In genomic region chr15:80054034-80054710, GRCm38 (mm10) we compare ENCODE assay signal across 8 mouse cellular contexts. TPM values are rescaled to one million over a fixed set of nuclear protein-coding genes. Genes with fewer than 3 reads are reported as not detected.
DNase-seq lines count a peak whose midpoint lies in the region; ATAC-seq and TF ChIP-seq lines count a peak whose summit lies in the region.

No protein-coding gene starts in this region.

- no peak overlapping the region for H3K9ac ChIP-seq in liver, embryonic 14.5 days (replicated peaks)

- no peak for TF ChIP-seq POLR2A in cerebellum, adult 2 months (IDR thresholded peaks at IDR 0.05; ENCODE audit: borderline replicate concordance, insufficient read depth, low read length)

- no peak overlapping the region for H3K4me3 ChIP-seq in liver, embryonic 14.5 days (ENCODE audit: insufficient read depth in 1 of 2, low read depth in 2 of 2, low read length in 2 of 2)
- no peak overlapping the region for H3K4me3 ChIP-seq in cerebellum, adult 2 months (replicated peaks; ENCODE audit: insufficient read depth, low read depth, low read length)

- H3K4me1 ChIP-seq in liver, embryonic 14.5 days (replicated peaks; ENCODE audit: control insufficient read depth in 2 of 2, insufficient read depth in 2 of 2, low read length in 1 of 2): peaks cover 2 to 3% of the 10 kb centered on the region in 2 experiments; a peak in 2 of 4 replicates
- H3K4me1 ChIP-seq in cerebellum, adult 2 months (ENCODE audit: control insufficient read depth, insufficient read depth, low read length): no peaks in the 10 kb centered on the region

- ATAC-seq in liver, embryonic 14.5 days (ENCODE audit: insufficient read depth): peak; percentile 64

- DNase-seq in ovary, postnatal 36 days (ENCODE audit: low spot score): peak; percentile 51
- DNase-seq in ovary, postnatal 10 days (ENCODE audit: low spot score): no peak
- DNase-seq in heart, adult 18-20 months: peak; percentile 63 to 83
- no peak for DNase-seq in liver, embryonic 14.5 days (ENCODE audit: low read depth in 3 of 3, low spot score in 3 of 3)
- DNase-seq in frontal cortex, postnatal 25 days (ENCODE audit: low spot score in 2 of 2): no peak
- DNase-seq in Muller cell, postnatal 12 days (ENCODE audit: inconsistent ontology term): no peak
- DNase-seq in spleen, adult 18-20 months: no peak
- DNase-seq in cerebellum, adult 2 months: no peak

- no peak overlapping the region for H3K27ac ChIP-seq in liver, embryonic 14.5 days
- no peak overlapping the region for H3K27ac ChIP-seq in cerebellum, adult 2 months (ENCODE audit: insufficient read depth, low read length)

- H3K9me3 ChIP-seq in liver, embryonic 14.5 days (ENCODE audit: control insufficient read depth, low read length): no peaks in the 10 kb centered on the region

- H3K27me3 ChIP-seq in liver, embryonic 14.5 days (ENCODE audit: control insufficient read depth, insufficient read depth, low read length): no peaks in the 10 kb centered on the region
- no peaks in the 10 kb centered on the region for H3K27me3 ChIP-seq in cerebellum, adult 2 months (ENCODE audit: control insufficient read depth, insufficient read depth, low read length)

- TF ChIP-seq CTCF in liver, embryonic 14.5 days (IDR thresholded peaks at IDR 0.05; ENCODE audit: low read depth): no peak
- TF ChIP-seq CTCF in cerebellum, adult 2 months (IDR thresholded peaks at IDR 0.05; ENCODE audit: borderline replicate concordance, insufficient read depth, low read depth, low read length): no peak

- WGBS in liver, embryonic 14.5 days (ENCODE audit: insufficient replicate concordance): 40% methylated on average over 7 of the region's 7 CpGs
- 83% methylated on average over 7 of the region's 7 CpGs for WGBS in cerebellum, adult 2 months

- H3K4me2 ChIP-seq in liver, embryonic 14.5 days (ENCODE audit: low read depth): no peak overlapping the region

- H3K36me3 ChIP-seq in liver, embryonic 14.5 days (replicated peaks; ENCODE audit: control insufficient read depth, insufficient read depth, low read depth): no peaks in the 10 kb centered on the region

- TF ChIP-seq EP300 in liver, embryonic 14.5 days (IDR thresholded peaks at IDR 0.05; ENCODE audit: low read depth): no peak

RNA-seq across cellular contexts. Expression of gene Syngr1, which starts 37.0 kb away (rescaled TPM):
- total RNA-seq in heart, adult 18-20 months (2021): 100 to 1,000 TPM in 1 of 2 experiments, 10 to 100 TPM in 1; 80.2 to 107 TPM
- 10.4 and 12.0 TPM in 2 replicates for polyA plus RNA-seq in liver, embryonic 14.5 days (2012; rRNA removed)
- 14.4 and 17.3 TPM in 2 replicates for polyA plus RNA-seq in liver, embryonic 14.5 days (2014; fragmentation: Nextera tagmentation; extraction: Ambion mirVana)
- polyA plus RNA-seq in cerebellum, adult 2 months (2012; rRNA removed): 448 and 455 TPM in 2 replicates

RNA-seq across cellular contexts. Expression of gene Rpl3, which starts 37.5 kb away (rescaled TPM):
- total RNA-seq in heart, adult 18-20 months (2021): 100 to 1,000 TPM; 163 to 184 TPM
- 530 and 765 TPM in 2 replicates for polyA plus RNA-seq in liver, embryonic 14.5 days (2012; rRNA removed)
- polyA plus RNA-seq in liver, embryonic 14.5 days (2014; fragmentation: Nextera tagmentation; extraction: Ambion mirVana): 774 and 804 TPM in 2 replicates
- 678 and 692 TPM in 2 replicates for polyA plus RNA-seq in cerebellum, adult 2 months (2012; rRNA removed)

RNA-seq across cellular contexts. Expression of gene Pdgfb, which starts 39.4 kb away (rescaled TPM):
- total RNA-seq in heart, adult 18-20 months (2021): 10 to 100 TPM; 23.1 to 29.3 TPM
- polyA plus RNA-seq in liver, embryonic 14.5 days (2012; rRNA removed): 1.5 and 1.7 TPM in 2 replicates
- polyA plus RNA-seq in liver, embryonic 14.5 days (2014; fragmentation: Nextera tagmentation; extraction: Ambion mirVana): 0.71 and 0.92 TPM in 2 replicates
- polyA plus RNA-seq in cerebellum, adult 2 months (2012; rRNA removed): 15.4 and 16.0 TPM in 2 replicates

Comparison
In these comparisons a context has a peak if more than half of its experiments do, and no peak if none do; other contexts are left out.
1. DNase-seq: peak in ovary, postnatal 36 days (single experiment) and heart, adult 18-20 months (2 of 2); none in ovary, postnatal 10 days (single experiment), liver, embryonic 14.5 days (0 of 3), frontal cortex, postnatal 25 days (0 of 2), Muller cell, postnatal 12 days (single experiment), spleen, adult 18-20 months (0 of 2) and cerebellum, adult 2 months (0 of 2).
2. RNA of gene Syngr1, which starts 37.0 kb away (polyA plus RNA-seq): 448 to 455 TPM in cerebellum, adult 2 months; 10.4 to 17.3 TPM in liver, embryonic 14.5 days; every median in the first group is over 10 times any median in the second.